Mouse (Mus musculus): ENCODE measurements around the gene Mboat1. TPM values are rescaled to one million over a fixed set of nuclear protein-coding genes. Genes with fewer than 3 reads are reported as not detected.

Gene Mboat1
- total RNA-seq, 2 experiments from 2014 or later, result 8.6 to 9.6 TPM

DNA sequence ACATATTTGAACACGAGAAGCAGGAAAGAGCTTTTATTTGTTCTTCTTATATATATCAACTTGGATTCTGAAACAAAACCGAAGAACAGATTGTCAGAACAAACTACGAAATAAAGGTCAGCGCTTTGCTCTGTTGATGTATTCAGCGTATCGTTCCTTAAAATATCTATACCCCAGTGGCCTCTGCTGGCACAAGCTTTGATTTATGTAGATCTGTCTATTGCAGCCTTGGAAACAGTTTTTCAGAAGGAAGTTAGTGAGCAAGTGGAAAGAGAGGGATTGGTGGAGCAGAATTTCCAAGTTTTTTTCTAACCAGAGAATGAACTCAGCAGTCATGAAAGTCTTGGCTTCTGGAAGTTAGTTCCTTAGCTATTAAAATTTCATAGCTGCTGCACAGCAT, 103.1 kb downstream of the Mboat1 start:
- ATAC-seq (replicated peaks; ENCODE audit: poor library complexity), result no peak

DNA sequence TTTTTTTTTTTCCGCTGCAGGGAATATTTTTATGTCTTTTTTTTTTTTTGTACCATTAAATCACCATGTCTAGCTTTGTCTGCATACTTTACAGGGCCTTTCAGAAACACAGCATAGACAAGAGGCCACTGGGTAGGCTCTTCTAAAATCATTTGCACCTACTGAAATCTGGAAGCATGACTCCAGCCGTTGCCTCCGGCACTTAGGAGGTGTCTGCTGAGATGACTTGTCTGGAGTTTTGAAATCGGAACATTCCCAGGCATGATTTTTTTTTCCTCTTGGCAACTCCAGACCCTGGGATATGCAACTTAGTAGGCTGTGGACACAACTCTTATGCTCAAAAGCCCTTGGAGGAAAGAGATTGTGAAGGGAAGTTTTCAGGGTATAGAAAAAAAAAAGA, 109.3 kb downstream of the Mboat1 start:
- ATAC-seq (replicated peaks; ENCODE audit: poor library complexity), result no peak

- no peak for ATAC-seq (replicated peaks; ENCODE audit: poor library complexity)
Observed at GRCm38 (mm10) chr13:30250341-30250905, 114.1 kb downstream of the Mboat1 start.

DNA sequence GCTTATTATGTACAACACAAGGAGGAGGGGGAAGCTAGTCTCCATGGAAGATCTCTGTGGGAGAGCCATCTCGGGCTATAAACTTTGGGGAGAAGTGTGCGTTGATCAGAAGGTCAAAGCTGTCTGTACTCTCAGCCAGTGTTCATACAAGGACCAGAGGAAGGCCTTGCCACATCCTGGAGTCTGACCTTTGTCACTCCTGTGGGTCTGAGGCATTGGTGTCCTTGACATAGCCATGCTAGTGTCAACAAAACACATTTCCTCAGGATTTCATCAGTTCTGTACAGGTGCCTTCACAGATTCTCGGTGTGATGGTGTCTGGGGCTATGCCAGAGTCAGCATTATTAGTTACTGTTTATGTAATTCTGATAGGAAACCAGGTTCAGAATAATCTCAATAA, 115.1 kb downstream of the Mboat1 start:
- no peak for ATAC-seq (replicated peaks; ENCODE audit: poor library complexity)

DNA sequence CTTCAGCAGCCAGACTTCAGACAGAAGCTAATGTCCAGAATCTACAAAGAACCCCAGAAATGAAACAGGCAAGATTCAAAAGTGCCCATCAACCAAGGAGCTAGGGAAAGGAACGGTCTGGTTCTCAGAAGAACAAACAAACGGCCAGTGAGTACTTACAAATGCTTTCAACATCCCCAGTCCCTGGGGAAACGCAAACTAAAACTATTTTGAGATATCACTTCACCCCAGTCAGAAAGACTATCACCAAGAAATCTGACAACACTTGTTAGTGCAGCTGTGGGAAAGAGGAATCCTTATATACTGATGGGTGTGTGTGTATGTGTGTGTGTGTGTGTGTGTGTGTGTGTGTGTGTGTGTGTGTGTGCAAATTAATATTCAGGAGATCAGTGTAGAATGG, 116.4 kb downstream of the Mboat1 start:
- ATAC-seq (replicated peaks; ENCODE audit: poor library complexity), result no peak

DNA sequence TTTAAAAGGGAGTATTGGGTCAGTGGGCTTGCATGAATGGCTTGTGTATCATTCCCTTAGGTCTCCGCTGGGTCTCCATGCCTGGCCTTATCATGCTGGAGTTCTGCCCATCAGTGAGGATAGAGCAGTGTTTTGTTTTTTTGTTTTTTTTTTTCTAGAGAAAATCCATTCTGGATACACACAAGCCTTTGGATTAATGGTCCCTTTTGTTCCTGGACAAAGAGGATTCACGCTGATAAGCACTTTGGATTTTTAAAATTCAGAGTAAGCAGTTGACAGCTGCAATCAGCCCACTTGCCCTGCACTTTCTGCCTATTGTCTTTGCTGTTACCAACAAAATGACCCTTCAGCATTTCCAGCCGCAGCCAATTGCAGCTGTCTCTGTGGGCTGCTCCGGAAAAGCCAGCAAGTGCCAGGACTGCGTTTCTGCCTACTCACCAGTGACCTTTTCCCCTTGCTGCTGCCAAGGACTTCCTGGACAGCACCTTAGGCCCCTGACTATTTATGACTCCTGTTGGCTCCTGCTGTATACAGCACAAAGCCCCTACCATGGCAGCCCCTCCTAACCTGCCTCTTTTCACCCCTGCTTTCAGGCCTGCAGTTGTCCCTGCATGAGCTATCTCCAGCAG, 117.5 kb downstream of the Mboat1 start:
- ATAC-seq (replicated peaks; ENCODE audit: poor library complexity), result peak; percentile 27; the same call in 1 of the 2 replicates

- ATAC-seq (replicated peaks; ENCODE audit: poor library complexity), result no peak
Observed at GRCm38 (mm10) chr13:30254421-30254820, 118.1 kb downstream of the Mboat1 start.

DNA sequence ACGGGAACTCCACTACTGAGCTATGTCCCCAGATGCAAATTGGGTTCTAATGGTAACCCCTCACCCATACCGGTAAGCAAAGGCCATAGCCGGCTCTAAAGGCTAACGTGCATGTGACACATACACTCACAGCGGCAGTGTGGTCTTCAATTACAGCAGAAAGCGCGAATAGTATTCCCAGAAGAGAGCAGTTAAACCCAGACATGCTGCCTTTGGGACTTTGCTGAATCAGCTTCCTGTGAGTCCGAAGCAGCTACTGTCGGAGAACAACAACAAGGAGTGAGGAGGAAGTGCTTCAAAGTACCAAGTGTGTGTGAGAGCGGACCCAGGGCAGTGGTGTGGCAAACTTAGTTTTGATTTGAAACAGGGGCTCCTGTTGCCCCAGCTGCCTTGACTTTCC, 122.5 kb downstream of the Mboat1 start:
- ATAC-seq (replicated peaks; ENCODE audit: poor library complexity), result no peak

GRCm38 (mm10) chr13:30259326-30259725, 123.0 kb downstream of the Mboat1 start:
- ATAC-seq (replicated peaks; ENCODE audit: poor library complexity), result no peak

- ATAC-seq (replicated peaks; ENCODE audit: poor library complexity), result peak; percentile 81
Observed at GRCm38 (mm10) chr13:30259912-30260560, 123.7 kb downstream of the Mboat1 start.

DNA sequence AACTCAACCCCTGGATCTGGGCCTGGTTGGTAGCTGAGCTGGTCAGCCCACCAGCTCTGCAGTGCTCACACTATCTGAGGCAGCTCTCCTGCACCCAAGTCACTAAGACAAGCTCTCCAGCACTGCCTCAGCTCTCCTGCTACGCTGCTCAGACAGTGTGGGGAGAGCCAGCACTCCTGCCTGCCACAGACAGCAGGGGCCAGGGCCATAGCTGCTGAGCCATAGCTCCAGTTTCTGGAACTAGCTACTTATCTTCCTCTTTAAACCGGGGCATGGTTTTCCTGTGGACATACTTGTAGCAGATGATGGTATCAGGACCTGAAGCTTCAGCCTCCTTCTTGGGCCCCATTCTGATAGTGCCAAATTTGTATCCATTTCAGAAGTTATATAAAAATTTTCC, 127.4 kb downstream of the Mboat1 start:
- ATAC-seq (replicated peaks; ENCODE audit: poor library complexity), result peak; percentile 51

GRCm38 (mm10) chr13:30264303-30264702, 128.0 kb downstream of the Mboat1 start:
- ATAC-seq (replicated peaks; ENCODE audit: poor library complexity), result 0 out of 2 replicates have a peak, but pooled peaks have one; percentile 8

GRCm38 (mm10) chr13:30264765-30265164, 128.5 kb downstream of the Mboat1 start:
- no peak for ATAC-seq (replicated peaks; ENCODE audit: poor library complexity)

DNA sequence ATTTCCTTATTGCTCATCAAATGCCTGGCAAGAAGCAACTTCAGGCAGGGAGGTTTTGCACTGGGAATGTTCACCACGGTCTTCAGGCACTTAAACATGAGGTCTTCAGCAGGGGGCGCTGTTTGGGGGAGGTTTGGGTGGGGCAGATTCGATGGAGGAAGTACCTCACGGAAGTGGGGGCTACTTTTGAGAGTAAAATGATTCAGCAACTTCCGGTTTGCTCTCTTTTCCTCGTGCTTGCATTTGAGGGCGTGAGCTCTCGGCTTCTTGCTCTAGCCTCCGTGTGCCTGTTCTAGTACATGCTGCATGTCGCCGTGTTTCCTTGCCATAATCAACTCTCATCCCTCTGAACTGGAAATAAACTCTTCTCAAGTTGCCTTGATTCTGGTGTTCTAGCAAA, 129.7 kb downstream of the Mboat1 start:
- ATAC-seq (replicated peaks; ENCODE audit: poor library complexity), result no peak

GRCm38 (mm10) chr13:30272040-30272686, 135.9 kb downstream of the Mboat1 start:
- peak; percentile 98 for ATAC-seq (replicated peaks; ENCODE audit: poor library complexity)

Other genes starting within 250 kb of the Mboat1 start
- 16.9 and 17.8 TPM in 2 replicates for gene E2f3, start 150.4 kb upstream of the Mboat1 start, total RNA-seq (2015)
- gene E2f3, start 150.4 kb upstream of the Mboat1 start, total RNA-seq (2017), result 11.8 and 12.4 TPM in 2 replicates
- gene Agtr1a, start 200.0 kb downstream of the Mboat1 start, total RNA-seq (2015), result 1.8 TPM in 2 replicates
- 0.27 and 0.29 TPM in 2 replicates for gene Agtr1a, start 200.0 kb downstream of the Mboat1 start, total RNA-seq (2017)